Mouse (Mus musculus) stomach, embryonic 14.5 days (tissue): ENCODE measurements around the gene Gfod2. TPM values are rescaled to one million over a fixed set of nuclear protein-coding genes. Genes with fewer than 3 reads are reported as not detected.
A peak's percentile ranks its signal among the peaks of the same experiment; 100 is the strongest.

ENCODE experiments used
- ATAC-seq: fragments of 200-750 bp; cut with Nextera tagmentation; 2 replicates; pipeline ENCODE4 v1.8.0; 2017; ENCODE audit warnings: low read depth, moderate TSS enrichment; ENCODE audit not compliant: insufficient number of reproducible peaks, insufficient read depth, low FRiP score
- H3K27ac ChIP-seq: fragments of 300-500 bp; sonication (generic); 2 replicates; pipeline ENCODE4 v1.5.1; 2014; ENCODE audit warnings: mild to moderate bottlenecking, low read length, moderate library complexity, mixed read lengths
- H3K27me3 ChIP-seq: fragments of 300-500 bp; sonication (generic); 2 replicates; pipeline ENCODE4 v1.6.1; 2014; ENCODE audit warnings: low read length, control low read depth, mixed read lengths; ENCODE audit not compliant: control insufficient read depth, insufficient read depth
- H3K36me3 ChIP-seq: fragments of 300-500 bp; sonication (generic); 2 replicates; pipeline ENCODE4 v1.6.1; 2014; ENCODE audit warnings: mild to moderate bottlenecking, control low read depth, low read length, moderate library complexity, mixed read lengths; ENCODE audit not compliant: control insufficient read depth, insufficient read depth
- H3K4me1 ChIP-seq: fragments of 300-500 bp; sonication (generic); 2 replicates; pipeline ENCODE4 v1.6.1; 2014; ENCODE audit warnings: low read length, control low read depth, mixed read lengths; ENCODE audit not compliant: control insufficient read depth, insufficient read depth
- H3K4me2 ChIP-seq: fragments of 300-500 bp; sonication (generic); replicated peaks from 2 replicates; pipeline ENCODE4 v1.6.1; 2014; ENCODE audit warnings: low read depth, low read length, control low read depth
- H3K4me3 ChIP-seq: fragments of 300-500 bp; sonication (generic); 2 replicates; pipeline ENCODE4 v1.5.1; 2014; ENCODE audit warnings: low read depth, low read length, control low read depth
- H3K9ac ChIP-seq: fragments of 300-500 bp; sonication (generic); replicated peaks from 2 replicates; pipeline ENCODE4 v1.6.1; 2014; ENCODE audit warnings: low read depth, mild to moderate bottlenecking, control low read depth, low read length, moderate library complexity, mixed read lengths
- H3K9me3 ChIP-seq: fragments of 300-500 bp; sonication (generic); 2 replicates; pipeline ENCODE4 v1.6.1; 2016; ENCODE audit warnings: low read depth, low read length, control low read depth; ENCODE audit not compliant: control insufficient read depth
- WGBS: fragments of 180-500 bp; shearing (Covaris S2); extraction: QIAGEN DNeasy Blood & Tissue Kit; methylation state at CpG from one replicate; pipeline ENCODE4 v1.1.7; 2014; 5-methylcytosine and 5-hydroxymethylcytosine counted together
- polyA plus RNA-seq: library from polyadenylated mRNA; unstranded; fragments of >200 nt; fragmentation: Nextera tagmentation; extraction: Ambion mirVana; gene quantifications from 2 replicates; pipeline ENCODE4 v1.2.1, GENCODE M21; 2014

The Gfod2 gene
- 14.4 and 14.5 TPM in 2 replicates for polyA plus RNA-seq

DNA sequence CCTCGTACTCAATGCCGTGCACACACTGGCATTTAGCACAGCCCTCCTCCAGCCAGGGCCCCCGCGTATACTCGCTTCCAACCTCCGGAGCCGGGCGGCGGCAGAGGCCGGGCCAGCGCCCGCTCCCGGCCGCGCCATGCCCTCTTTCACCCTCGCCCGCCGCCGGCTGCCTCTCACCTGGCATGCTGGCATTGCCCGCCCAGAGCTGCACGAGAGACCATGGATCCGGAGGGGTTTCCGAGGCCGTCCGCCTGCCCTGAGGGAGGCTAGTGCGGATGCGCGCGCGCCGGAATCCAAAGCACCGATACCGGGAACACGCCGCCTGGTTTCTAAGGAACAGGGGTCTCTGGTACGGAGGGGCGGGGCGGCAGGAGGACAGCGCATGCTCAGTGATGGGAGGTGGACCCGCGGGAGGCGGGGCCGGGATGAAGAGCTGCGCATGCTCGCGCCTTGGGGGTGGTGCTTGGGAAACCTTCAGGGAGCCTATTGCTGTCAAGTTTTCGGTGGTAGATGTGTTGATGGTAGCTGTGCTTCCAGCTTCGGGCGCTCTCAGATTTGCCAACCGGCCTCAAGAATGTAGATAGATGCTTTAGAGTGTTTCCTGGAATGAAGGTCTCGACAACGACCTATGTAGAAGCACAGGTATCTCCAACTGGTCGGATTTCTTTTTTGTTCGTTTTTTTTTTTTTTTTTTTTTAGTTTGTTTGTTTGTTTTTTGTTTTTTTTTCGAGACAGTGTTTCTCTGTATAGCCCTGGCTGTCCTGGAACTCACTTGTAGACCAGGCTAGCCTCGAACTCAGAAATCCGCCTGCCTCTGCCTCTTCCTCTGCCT is at the start of gene Gfod2:
Gene Gfod2 (minus strand): TSS at position 388 of the 832 bp plus-strand sequence.
- Histone ChIP-seq H3K9ac (peak within 1 kb of the TSS; percentile 73), H3K4me3 (peak within 1 kb of the TSS; percentile 98), H3K27me3 (no peaks in the 10 kb centered on the region), H3K4me2 (peak within 1 kb of the TSS; percentile 82), H3K4me1 (peaks cover 8% of the 10 kb centered on the region; the same call in 1 of the 2 replicates), H3K9me3 (no peaks in the 10 kb centered on the region), H3K27ac (peak within 1 kb of the TSS; percentile 76), H3K36me3 (no peaks in the 10 kb centered on the region)
- 3% methylated on average over 57 of the region's 57 CpGs for WGBS
- ATAC-seq, result peak; percentile 97

DNA sequence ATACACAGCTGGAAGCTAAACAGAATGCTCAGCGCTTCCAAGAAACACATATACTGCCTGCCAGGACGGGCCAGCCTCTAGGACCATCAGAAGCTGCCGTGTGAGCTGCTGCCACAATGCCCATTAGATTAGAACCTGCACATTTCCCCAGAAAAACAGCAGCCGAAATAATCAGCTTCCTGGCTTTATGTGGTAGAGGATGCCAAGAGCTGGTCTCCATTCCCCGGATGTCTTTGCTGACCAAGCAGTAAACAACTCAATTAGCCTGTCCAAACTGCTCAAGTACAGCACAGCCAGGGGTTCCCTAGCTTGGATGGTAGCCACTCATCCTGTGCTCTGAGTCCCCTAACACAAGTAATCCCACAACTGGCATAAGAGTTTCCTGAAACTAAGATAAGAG is 49.3 kb upstream of the Gfod2 start:
- Histone ChIP-seq H3K27me3 (no peaks in the 10 kb centered on the region), H3K36me3 (peaks cover 19% of the 10 kb centered on the region), H3K9ac (no peak overlapping the region), H3K9me3 (no peaks in the 10 kb centered on the region), H3K27ac (no peak overlapping the region), H3K4me2 (no peak overlapping the region), H3K4me3 (no peak overlapping the region), H3K4me1 (no peaks in the 10 kb centered on the region)
- WGBS, result 88% methylated on average over 5 of the region's 5 CpGs
- ATAC-seq, result no peak

DNA sequence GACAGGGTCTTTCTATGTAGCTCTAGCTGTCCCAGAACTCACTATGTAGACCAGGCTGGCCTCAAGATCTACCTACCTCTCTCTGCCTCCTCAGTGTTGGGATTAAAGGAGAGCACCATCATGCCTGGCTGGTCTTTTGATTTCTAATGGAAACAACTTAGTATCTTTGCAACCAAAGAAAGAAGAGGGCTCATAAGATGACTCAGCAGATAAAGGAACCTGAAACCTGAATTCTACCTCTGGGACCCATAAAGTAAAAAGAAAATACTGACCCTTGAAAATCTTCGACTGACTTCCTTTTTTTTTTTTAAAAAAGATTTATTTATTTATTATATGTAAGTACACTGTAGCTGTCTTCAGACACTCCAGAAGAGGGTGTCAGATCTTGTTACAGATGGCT is 47.5 kb upstream of the Gfod2 start:
- Histone ChIP-seq H3K4me1 (no peaks in the 10 kb centered on the region), H3K4me3 (no peak overlapping the region), H3K4me2 (no peak overlapping the region), H3K9me3 (no peaks in the 10 kb centered on the region), H3K27me3 (no peaks in the 10 kb centered on the region), H3K27ac (no peak overlapping the region), H3K36me3 (peaks cover 9% of the 10 kb centered on the region; the same call in 1 of the 2 replicates), H3K9ac (no peak overlapping the region)
- no peak for ATAC-seq
- 74% methylated on average over 1 of the region's 1 CpGs for WGBS

DNA sequence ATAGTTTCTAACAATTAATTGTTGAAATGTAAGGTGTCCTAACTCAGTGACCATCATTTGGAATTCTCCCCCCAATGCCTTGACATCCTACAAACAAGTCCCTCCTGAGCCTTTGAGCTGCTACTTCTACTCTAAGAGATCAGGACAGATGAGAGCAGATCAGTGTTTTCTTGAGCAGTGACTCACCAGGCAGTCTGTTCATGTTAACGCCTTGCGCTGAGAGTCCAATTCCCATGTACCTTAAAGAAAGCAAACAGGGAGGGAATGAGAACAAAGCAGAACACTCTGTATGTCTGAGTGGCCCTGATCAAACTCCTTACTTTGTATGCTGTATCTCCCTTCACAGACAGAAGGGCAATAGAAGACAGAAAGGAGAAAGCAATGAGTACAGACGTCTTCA is 46.9 kb upstream of the Gfod2 start:
- no peak overlapping the region for H3K4me3 ChIP-seq
- peaks cover 9% of the 10 kb centered on the region; the same call in 1 of the 2 replicates for H3K36me3 ChIP-seq
- no peak overlapping the region for H3K4me2 ChIP-seq
- H3K9me3 ChIP-seq, result no peaks in the 10 kb centered on the region
- no peak for ATAC-seq
- no peak overlapping the region for H3K9ac ChIP-seq
- H3K27me3 ChIP-seq, result no peaks in the 10 kb centered on the region
- WGBS, result 85% methylated on average over 3 of the region's 3 CpGs
- H3K4me1 ChIP-seq, result no peaks in the 10 kb centered on the region
- no peak overlapping the region for H3K27ac ChIP-seq

DNA sequence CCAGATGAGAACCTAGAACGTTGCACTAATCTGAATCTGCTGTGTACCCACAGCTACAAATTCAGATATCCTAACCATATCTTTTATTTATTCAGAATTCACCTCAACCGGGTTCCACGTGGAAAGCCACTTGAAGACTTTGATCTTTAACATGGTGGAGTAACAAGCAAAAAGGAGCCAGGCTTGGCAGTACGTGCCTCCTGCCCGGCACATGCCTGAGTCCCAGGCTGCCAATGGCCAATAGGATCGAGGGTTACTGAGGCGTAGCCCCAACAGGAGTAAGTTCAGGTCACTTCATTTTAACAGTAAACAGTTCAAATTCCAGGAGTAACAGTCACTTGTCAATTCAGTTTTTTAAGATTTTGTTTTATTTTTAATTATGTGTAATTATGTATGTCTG is 46.3 kb upstream of the Gfod2 start:
- no peaks in the 10 kb centered on the region for H3K9me3 ChIP-seq
- peaks cover 9% of the 10 kb centered on the region; the same call in 1 of the 2 replicates for H3K36me3 ChIP-seq
- H3K4me2 ChIP-seq, result no peak overlapping the region
- no peak for ATAC-seq
- no peak overlapping the region for H3K4me3 ChIP-seq
- no peaks in the 10 kb centered on the region for H3K27me3 ChIP-seq
- WGBS, result 90% methylated on average over 7 of the region's 7 CpGs
- H3K4me1 ChIP-seq, result no peaks in the 10 kb centered on the region
- H3K9ac ChIP-seq, result no peak overlapping the region
- no peak overlapping the region for H3K27ac ChIP-seq

DNA sequence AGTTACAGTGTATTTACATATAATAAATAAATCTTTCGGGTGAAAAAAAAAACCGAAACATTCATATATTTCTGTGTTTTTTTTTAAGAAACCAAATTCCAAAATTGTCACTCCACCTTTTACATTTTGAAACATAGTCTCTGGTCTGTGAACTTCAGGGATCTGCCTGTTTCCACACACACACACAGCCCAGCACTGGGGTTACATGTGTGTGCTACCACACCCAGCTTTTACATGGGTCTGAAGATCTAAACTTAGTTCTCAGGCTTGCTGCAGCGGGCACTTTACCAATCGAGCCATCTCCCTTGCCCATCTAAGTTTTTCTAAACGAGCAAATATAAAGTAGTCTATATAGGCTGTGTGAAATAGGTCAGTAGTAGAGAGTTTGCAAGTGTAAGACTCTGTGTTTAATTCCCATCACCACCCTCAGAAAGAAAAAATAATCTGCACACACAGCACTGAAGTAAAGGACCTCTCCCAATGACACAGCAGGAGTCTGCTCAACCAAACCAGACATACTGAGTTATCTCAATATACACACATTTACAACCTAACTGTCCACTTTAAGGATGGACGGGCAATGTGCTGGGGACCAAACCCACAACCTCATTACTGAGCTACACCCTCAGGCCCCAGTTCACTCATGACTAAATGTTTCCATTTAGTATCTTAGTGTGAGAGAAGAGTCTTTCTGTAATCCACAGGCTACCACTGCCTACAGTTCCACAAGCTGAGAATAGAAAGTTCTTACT is 42.9 kb upstream of the Gfod2 start:
- Histone ChIP-seq H3K4me2 (no peak overlapping the region), H3K27me3 (no peaks in the 10 kb centered on the region), H3K36me3 (peaks cover 7% of the 10 kb centered on the region; the same call in 1 of the 2 replicates), H3K4me3 (no peak overlapping the region), H3K4me1 (peaks cover 10% of the 10 kb centered on the region), H3K9ac (no peak overlapping the region), H3K9me3 (no peaks in the 10 kb centered on the region), H3K27ac (no peak overlapping the region)
- ATAC-seq, result peak; percentile 59; the same call in 1 of the 2 replicates
- whole genome bisulfite sequencing, result 88% methylated on average over 6 of the region's 6 CpGs

DNA sequence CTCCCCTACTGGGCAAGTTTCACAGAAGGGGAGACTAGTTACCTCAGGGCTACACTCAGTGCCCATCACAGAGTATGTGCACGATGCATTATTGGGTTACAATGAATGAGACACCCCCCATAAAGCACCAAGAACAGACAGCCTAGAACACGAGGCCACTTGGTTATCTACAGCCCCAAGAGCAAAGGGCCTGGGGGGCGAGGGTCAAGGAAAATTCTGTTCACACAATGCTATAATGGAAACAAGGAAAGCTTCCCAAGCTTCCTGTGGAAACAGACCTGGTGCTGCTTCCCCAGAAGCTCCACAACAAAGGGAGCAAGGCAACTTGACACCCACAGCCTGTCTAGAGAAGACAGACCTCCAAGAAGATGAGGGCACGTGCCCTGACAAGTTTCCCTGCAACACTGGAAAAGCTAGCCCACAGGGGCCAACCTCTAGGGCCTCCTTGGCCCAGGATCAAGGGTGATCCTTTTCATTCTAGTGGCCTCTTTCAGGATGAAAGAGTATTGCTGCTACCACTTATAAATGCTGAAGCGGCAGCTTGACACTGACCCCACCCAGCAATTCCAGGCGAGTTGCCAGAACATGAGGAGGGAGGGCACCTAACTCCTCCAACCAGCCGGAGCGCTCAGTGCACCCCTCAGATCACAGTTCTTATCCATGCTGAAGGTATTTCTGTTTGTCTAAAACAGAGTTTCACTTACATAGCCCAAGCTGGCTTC is 40.8 kb upstream of the Gfod2 start:
- Histone ChIP-seq H3K36me3 (no peaks in the 10 kb centered on the region), H3K4me1 (peaks cover 10% of the 10 kb centered on the region), H3K9me3 (no peaks in the 10 kb centered on the region), H3K4me2 (no peak overlapping the region), H3K4me3 (no peak overlapping the region), H3K27me3 (no peaks in the 10 kb centered on the region), H3K9ac (no peak overlapping the region), H3K27ac (peak overlapping the region; percentile 53; the same call in 1 of the 2 replicates)
- WGBS, result 39% methylated on average over 8 of the region's 8 CpGs
- peak; percentile 69; the same call in 1 of the 2 replicates for ATAC-seq

DNA sequence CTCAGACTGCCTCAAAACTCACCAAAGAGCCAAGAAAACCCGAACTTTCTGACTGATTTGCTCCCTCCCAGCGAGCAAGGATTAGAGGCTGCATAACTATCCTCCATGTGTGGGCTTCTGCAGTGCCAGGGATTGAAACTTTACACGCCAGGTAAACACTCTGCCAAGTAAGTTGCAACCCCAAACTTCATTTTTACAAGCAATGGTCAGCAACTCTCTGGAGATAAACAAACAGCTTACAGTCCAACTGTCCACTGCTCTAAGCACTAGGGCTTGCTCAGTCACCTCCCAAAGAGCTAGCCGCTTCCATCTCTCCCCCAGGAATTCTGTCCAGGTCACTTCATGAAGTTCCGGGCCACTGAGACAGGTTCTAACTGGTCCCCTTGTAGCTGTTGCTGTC is 39.9 kb upstream of the Gfod2 start:
- Histone ChIP-seq H3K4me1 (peaks cover 10% of the 10 kb centered on the region), H3K9ac (no peak overlapping the region), H3K4me2 (no peak overlapping the region), H3K27ac (peak overlapping the region; percentile 53; the same call in 1 of the 2 replicates), H3K36me3 (no peaks in the 10 kb centered on the region), H3K4me3 (no peak overlapping the region), H3K27me3 (no peaks in the 10 kb centered on the region), H3K9me3 (no peaks in the 10 kb centered on the region)
- WGBS, result 90% methylated on average over 5 of the region's 5 CpGs
- ATAC-seq, result no peak
